Mouse (Mus musculus) ES-E14 (cell line): ENCODE measurements around the gene Pth1r.

Experiments
- MAFK ChIP-seq: IDR thresholded peaks from 2 replicates; pipeline ENCODE4 v1.6.1; 2014; ENCODE audit warnings: mild to moderate bottlenecking, low read depth, low read length, inconsistent platforms; ENCODE audit not compliant: insufficient read depth
- ZNF384 ChIP-seq: IDR thresholded peaks from 2 replicates; pipeline ENCODE4 v1.6.1; 2012; ENCODE audit warnings: low read depth, low read length, inconsistent platforms

DNA sequence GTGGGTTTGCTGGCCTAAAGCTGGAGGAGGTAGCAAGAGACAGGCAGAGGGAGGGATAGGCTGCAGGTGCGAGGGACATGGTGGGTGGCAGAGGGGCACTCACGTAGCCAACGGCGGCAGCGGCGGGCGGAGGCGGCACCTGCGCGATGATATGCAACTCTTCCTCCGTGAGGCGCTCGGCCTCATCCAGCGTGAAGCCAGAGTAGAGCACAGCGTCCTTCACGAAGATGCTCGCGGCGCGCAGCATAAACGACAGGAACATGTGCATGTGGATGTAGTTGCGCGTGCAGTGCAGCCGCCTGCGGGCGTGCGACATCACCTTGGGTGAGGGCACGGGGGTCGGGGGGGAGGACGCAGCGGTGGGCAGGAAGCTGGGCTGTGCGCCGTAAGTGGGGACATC is 20.1 kb downstream of the Pth1r start:
- TF ChIP-seq MAFK = no peak
- no peak for TF ChIP-seq ZNF384
